Mouse (Mus musculus) gastrocnemius, postnatal 10 days (tissue): ENCODE measurements around the gene Ctu2. TPM values are rescaled to one million over a fixed set of nuclear protein-coding genes. Genes with fewer than 3 reads are reported as not detected.
A peak's percentile ranks its signal among the peaks of the same experiment; 100 is the strongest.

ENCODE experiments used
- DNase-seq: peaks from one replicate; pipeline ENCODE4 v3.0.0; 2021; ENCODE audit warnings: mixed read lengths
- total RNA-seq, 2 experiments: library from RNA; stranded (reverse); gene quantifications; 2 replicates each; pipeline ENCODE4 v1.2.3; 2021

The Ctu2 gene
- total RNA-seq, 2 experiments from 2014 or later: 12.0 to 13.3 TPM

- DNase-seq: no peak
These were observed 12.4 kb downstream of the Ctu2 start for GRCm38 (mm10) chr8:122488387-122488786.

GRCm38 (mm10) chr8:122497016-122497734 is 21.2 kb downstream of the Ctu2 start:
- no peak for DNase-seq

GRCm38 (mm10) chr8:122497912-122498311 is 22.0 kb downstream of the Ctu2 start:
- no peak for DNase-seq

- peak; percentile 81 for DNase-seq
These were observed 24.9 kb downstream of the Ctu2 start for GRCm38 (mm10) chr8:122500856-122501255.

- peak; percentile 72 for DNase-seq
These were observed 35.6 kb downstream of the Ctu2 start for GRCm38 (mm10) chr8:122511552-122511951.

- DNase-seq: no peak
These were observed 36.4 kb downstream of the Ctu2 start for GRCm38 (mm10) chr8:122512392-122512791.

- DNase-seq: no peak
These were observed 39.8 kb downstream of the Ctu2 start for GRCm38 (mm10) chr8:122515699-122516098.

GRCm38 (mm10) chr8:122517541-122518190 is 41.7 kb downstream of the Ctu2 start:
- DNase-seq: no peak

GRCm38 (mm10) chr8:122520611-122521010 is 44.7 kb downstream of the Ctu2 start:
- DNase-seq: no peak

- peak; percentile 38 for DNase-seq
These were observed 47.1 kb downstream of the Ctu2 start for GRCm38 (mm10) chr8:122522796-122523651.

GRCm38 (mm10) chr8:122523652-122524360 is 47.9 kb downstream of the Ctu2 start:
- DNase-seq: peak; percentile 28

GRCm38 (mm10) chr8:122524506-122524905 is 48.6 kb downstream of the Ctu2 start:
- DNase-seq: peak; percentile 18

- DNase-seq: no peak
These were observed 49.1 kb downstream of the Ctu2 start for GRCm38 (mm10) chr8:122525004-122525403.

GRCm38 (mm10) chr8:122526084-122526483 is 50.1 kb downstream of the Ctu2 start:
- DNase-seq: no peak

GRCm38 (mm10) chr8:122526526-122527170 is 50.7 kb downstream of the Ctu2 start:
- no peak for DNase-seq

GRCm38 (mm10) chr8:122527937-122528336 is 52.0 kb downstream of the Ctu2 start:
- no peak for DNase-seq

GRCm38 (mm10) chr8:122529159-122529558 is 53.2 kb downstream of the Ctu2 start:
- DNase-seq: no peak

- no peak for DNase-seq
These were observed 55.4 kb downstream of the Ctu2 start for GRCm38 (mm10) chr8:122531312-122531711.
